Mouse (Mus musculus) forebrain, postnatal 0 days (tissue): Measurements from ENCODE around the gene Ugt1a10. TPM values are rescaled to one million over a fixed set of nuclear protein-coding genes. Genes with fewer than 3 reads are reported as not detected.
"Not testable (repeated sequence)": the region's sequence is repeated elsewhere in the genome, so short reads cannot be mapped to it uniquely, and the experiment has no call there.

Experiments used
- ATAC-seq: fragments of 200-750 bp; cut with Nextera tagmentation; 2 replicates; pipeline ENCODE4 v1.8.0; 2017; ENCODE audit warnings: mild to moderate bottlenecking, moderate library complexity
- DNase-seq: peaks from one replicate; pipeline ENCODE4 v3.0.0-alpha.2; 2015
- H3K27ac ChIP-seq: fragments of 300-500 bp; sonication (generic); 2 replicates; pipeline ENCODE4 v1.5.1; 2014; ENCODE audit warnings: low read depth, mild to moderate bottlenecking, antibody characterized with exemption, low read length, moderate library complexity, mixed read lengths
- H3K27me3 ChIP-seq: fragments of 300-500 bp; sonication (generic); 2 replicates; pipeline ENCODE4 v1.6.1; 2014; ENCODE audit warnings: mild to moderate bottlenecking, low read length, mixed read lengths; ENCODE audit not compliant: insufficient read depth
- H3K36me3 ChIP-seq: fragments of 300-500 bp; sonication (generic); 2 replicates; pipeline ENCODE4 v1.6.1; 2014; ENCODE audit warnings: mild to moderate bottlenecking, moderate library complexity; ENCODE audit not compliant: insufficient read depth
- H3K4me1 ChIP-seq: fragments of 300-500 bp; sonication (generic); 2 replicates; pipeline ENCODE4 v1.6.1; 2014; ENCODE audit warnings: antibody characterized with exemption; ENCODE audit not compliant: insufficient read depth
- H3K4me2 ChIP-seq: fragments of 300-500 bp; sonication (generic); 2 replicates; pipeline ENCODE4 v1.6.1; 2014; ENCODE audit warnings: low read depth, mild to moderate bottlenecking, moderate library complexity
- H3K4me3 ChIP-seq: fragments of 300-500 bp; sonication (generic); 2 replicates; pipeline ENCODE4 v1.5.1; 2014; ENCODE audit warnings: low read depth, low read length, mixed read lengths
- H3K9ac ChIP-seq: fragments of 300-500 bp; sonication (generic); 2 replicates; pipeline ENCODE4 v1.6.1; 2014; ENCODE audit warnings: mild to moderate bottlenecking
- H3K9me3 ChIP-seq: fragments of 300-500 bp; sonication (generic); 2 replicates; pipeline ENCODE4 v1.6.1; 2016; ENCODE audit warnings: low read length
- CTCF ChIP-seq: sonication (generic); IDR thresholded peaks from 2 replicates; pipeline ENCODE4 v1.5.1; 2016; ENCODE audit warnings: antibody characterized with exemption, control low read depth, low read depth
- WGBS: fragments of 180-500 bp; shearing (Covaris S2); extraction: QIAGEN DNeasy Blood & Tissue Kit; methylation state at CpG from one replicate; pipeline ENCODE4 v1.1.7; 2014; 5-methylcytosine and 5-hydroxymethylcytosine counted together
- polyA plus RNA-seq: library from polyadenylated mRNA; unstranded; fragments of >200 nt; fragmentation: Nextera tagmentation; extraction: Ambion mirVana; gene quantifications from 2 replicates; pipeline ENCODE4 v1.2.1, GENCODE M21; 2015
- total RNA-seq: library from RNA; depleted of rRNA; stranded (reverse); fragments of >200 nt; gene quantifications from 2 replicates; pipeline ENCODE4 v1.2.3, GENCODE M21; 2014

Ugt1a10 gene
- total and polyA plus RNA-seq, 2 experiments from 2014 or later, result not detected

GRCm38 (mm10) chr1:88014671-88015070 lies 40.5 kb upstream of the Ugt1a10 start:
- TF ChIP-seq CTCF, result no peak
- Histone ChIP-seq H3K4me1 (no peaks in the 10 kb centered on the region), H3K9me3 (no peaks in the 10 kb centered on the region), H3K4me2 (no peak overlapping the region), H3K27ac (no peak overlapping the region), H3K36me3 (no peaks in the 10 kb centered on the region), H3K4me3 (no peak overlapping the region), H3K27me3 (no peaks in the 10 kb centered on the region), H3K9ac (no peak overlapping the region)
- no peak for DNase-seq
- 96% methylated on average over 4 of the region's 4 CpGs for WGBS
- no peak for ATAC-seq

GRCm38 (mm10) chr1:88015371-88015770 lies 39.8 kb upstream of the Ugt1a10 start:
- 90% methylated on average over 6 of the region's 6 CpGs for WGBS
- H3K27me3 ChIP-seq, result no peaks in the 10 kb centered on the region

GRCm38 (mm10) chr1:88025244-88025643 lies 29.9 kb upstream of the Ugt1a10 start:
- H3K9me3 ChIP-seq, H3K27ac ChIP-seq, H3K27me3 ChIP-seq, H3K9ac ChIP-seq, ATAC-seq, H3K4me1 ChIP-seq, H3K36me3 ChIP-seq, DNase-seq, H3K4me2 ChIP-seq, H3K4me3 ChIP-seq: not testable (repeated sequence)
- WGBS, result 58% methylated on average over 3 of the region's 3 CpGs

More at GRCm38 (mm10) chr1:88015371-88015770, 39.8 kb upstream of the Ugt1a10 start:
- no peak overlapping the region for H3K27ac ChIP-seq
- no peak overlapping the region for H3K9ac ChIP-seq
- ATAC-seq (no peak), DNase-seq (no peak)
- H3K4me2 ChIP-seq, result no peak overlapping the region
- no peaks in the 10 kb centered on the region for H3K36me3 ChIP-seq
- H3K4me1 ChIP-seq, result no peaks in the 10 kb centered on the region
- no peak overlapping the region for H3K4me3 ChIP-seq
- no peak for TF ChIP-seq CTCF
- H3K9me3 ChIP-seq, result no peaks in the 10 kb centered on the region

DNA sequence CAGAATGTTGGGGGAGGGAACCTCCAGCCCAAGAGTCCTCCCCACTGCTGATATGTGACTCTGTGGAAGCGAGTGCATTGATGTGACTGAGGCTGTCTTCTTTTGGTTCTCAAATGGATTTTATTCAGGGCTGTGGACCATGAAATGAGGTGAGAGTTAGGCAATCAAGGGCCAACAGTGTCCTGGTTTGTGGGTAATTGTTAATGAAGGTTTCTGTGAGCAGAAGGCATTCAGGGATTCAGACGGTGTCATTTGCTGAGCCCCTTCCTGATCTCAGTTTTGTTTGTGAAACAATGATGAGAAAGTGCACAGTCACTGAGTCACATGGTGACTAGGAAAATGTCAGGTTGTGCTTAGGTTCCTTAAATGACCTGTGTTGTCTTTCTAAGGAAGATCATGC lies 12.1 kb upstream of the Ugt1a10 start:
- H3K27ac ChIP-seq, H3K4me3 ChIP-seq, ATAC-seq, H3K9ac ChIP-seq, H3K4me2 ChIP-seq, H3K36me3 ChIP-seq, H3K4me1 ChIP-seq, DNase-seq, H3K27me3 ChIP-seq, H3K9me3 ChIP-seq: not testable (repeated sequence)
- 28% methylated on average over 1 of the region's 2 CpGs for WGBS

- H3K9ac ChIP-seq, H3K27ac ChIP-seq, H3K4me1 ChIP-seq, H3K27me3 ChIP-seq, DNase-seq, H3K9me3 ChIP-seq, H3K4me2 ChIP-seq, H3K36me3 ChIP-seq, ATAC-seq, H3K4me3 ChIP-seq: not testable (repeated sequence)
- 66% methylated on average over 3 of the region's 5 CpGs for WGBS
Observed at GRCm38 (mm10) chr1:88044832-88045437, 10.3 kb upstream of the Ugt1a10 start.

- not testable (repeated sequence) for H3K27me3 ChIP-seq, H3K27ac ChIP-seq, H3K4me1 ChIP-seq, H3K9me3 ChIP-seq, H3K36me3 ChIP-seq, H3K9ac ChIP-seq, DNase-seq, ATAC-seq, H3K4me3 ChIP-seq, H3K4me2 ChIP-seq
- WGBS, result 86% methylated on average over 2 of the region's 2 CpGs
Observed at GRCm38 (mm10) chr1:88047408-88047807, 7.8 kb upstream of the Ugt1a10 start.

GRCm38 (mm10) chr1:88066472-88067102 lies 11.4 kb downstream of the Ugt1a10 start:
- 25% methylated on average over 1 of the region's 2 CpGs for WGBS
- not testable (repeated sequence) for H3K9me3 ChIP-seq, H3K4me3 ChIP-seq, DNase-seq, ATAC-seq, H3K4me2 ChIP-seq, H3K9ac ChIP-seq, H3K27me3 ChIP-seq, H3K27ac ChIP-seq, H3K36me3 ChIP-seq, H3K4me1 ChIP-seq
